Mouse (Mus musculus) kidney, postnatal 14 days (tissue): Measurements from ENCODE around the gene Cdk18.

Source experiments
- DNase-seq: peaks from one replicate; pipeline ENCODE4 v3.0.0; 2022; ENCODE audit warnings: mixed read lengths

Cdk18 gene

DNA sequence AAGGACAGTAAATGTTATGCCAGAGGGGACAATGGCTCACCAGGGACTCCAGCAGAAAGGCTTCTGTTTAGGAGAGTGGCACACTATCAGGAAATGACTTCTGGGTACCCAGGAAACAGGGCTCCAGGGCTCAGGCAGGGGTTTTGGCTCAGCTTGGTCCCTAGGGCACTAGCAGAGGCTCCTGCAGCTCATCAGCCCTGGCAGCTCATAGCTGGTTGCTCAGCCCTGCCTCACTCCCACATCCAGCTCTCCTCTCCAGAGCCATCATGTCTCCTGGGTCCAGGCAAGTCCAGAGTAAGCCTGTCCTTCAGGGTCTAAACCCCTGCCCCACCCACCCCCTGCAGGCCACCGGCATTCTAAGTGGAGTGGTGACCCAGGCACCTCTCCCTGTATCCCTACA, 28.1 kb downstream of the Cdk18 start:
- DNase-seq = no peak

DNA sequence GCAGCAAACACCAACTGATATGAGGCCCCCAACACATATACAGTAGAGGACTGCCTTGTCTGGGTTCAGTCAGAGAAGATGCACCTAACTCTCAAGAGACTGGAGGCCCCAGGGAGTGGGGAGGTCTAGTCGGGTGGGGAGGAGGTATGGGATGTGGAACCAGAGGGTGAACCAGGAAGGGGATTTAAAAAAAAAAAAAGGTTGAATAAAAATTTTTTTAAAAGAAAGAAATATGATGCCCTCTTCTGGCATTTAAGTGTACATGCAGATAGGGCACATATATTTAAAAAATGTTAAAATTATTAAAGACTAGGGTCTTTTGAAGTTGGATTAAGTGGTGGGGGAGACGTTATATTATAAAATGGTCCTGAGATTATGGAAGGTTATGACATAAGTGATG, 30.1 kb downstream of the Cdk18 start:
- no peak for DNase-seq

DNA sequence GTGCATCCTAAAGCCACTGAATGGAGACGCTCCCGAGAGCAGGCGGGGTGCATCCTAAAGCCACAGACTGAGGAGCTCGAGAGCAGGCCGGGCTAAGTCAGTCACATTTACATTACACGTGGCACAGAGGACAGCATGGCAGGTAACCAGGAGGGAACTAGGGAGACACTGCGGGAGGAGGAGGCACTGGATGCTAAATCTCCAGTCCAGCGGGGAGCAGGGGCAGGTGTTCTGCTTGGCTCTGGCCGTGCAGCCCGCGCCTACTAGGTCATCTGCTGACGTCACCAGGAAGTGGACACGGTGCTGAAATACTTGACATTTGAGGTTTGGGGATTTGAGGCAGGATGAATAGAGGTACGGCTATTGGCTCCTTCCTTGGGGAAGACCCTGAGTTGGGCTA, 35.1 kb downstream of the Cdk18 start:
- no peak for DNase-seq

DNA sequence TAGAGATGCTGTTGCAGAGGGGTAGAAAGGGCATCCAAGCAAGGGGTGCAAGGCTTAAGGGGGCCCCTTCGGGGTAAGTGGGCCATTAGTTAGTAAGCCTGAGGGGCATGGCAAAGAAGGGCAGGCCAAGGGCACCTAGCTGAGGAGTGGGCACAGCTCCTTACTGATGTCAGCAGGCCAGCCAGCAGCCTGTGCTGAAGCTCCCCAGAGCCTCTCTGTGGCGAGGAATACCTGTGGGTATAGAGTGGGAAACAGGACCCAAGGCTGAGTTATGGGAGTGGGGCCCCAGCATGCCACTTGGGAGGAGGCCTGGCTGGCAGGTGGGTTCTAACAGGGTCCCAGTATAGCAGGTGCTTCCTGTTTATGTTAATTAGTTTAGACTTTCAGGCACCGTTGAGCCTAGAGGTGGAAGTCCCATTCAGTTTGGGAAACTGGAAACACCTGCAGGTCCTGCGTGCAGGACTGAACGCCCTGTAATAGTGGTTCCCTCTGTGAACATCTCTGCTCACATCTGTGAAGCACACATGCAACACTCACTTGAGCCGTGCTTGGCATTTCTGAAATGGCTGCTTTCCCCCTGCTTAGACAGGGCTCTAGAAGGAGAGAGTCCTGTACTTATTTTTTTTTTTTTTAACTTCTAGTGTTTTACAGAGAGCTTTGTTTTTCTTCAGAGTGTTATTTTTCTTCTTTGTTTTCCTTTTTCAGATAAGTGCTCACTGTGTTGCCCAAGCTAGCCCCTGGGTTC, 37.4 kb downstream of the Cdk18 start:
- no peak for DNase-seq

DNA sequence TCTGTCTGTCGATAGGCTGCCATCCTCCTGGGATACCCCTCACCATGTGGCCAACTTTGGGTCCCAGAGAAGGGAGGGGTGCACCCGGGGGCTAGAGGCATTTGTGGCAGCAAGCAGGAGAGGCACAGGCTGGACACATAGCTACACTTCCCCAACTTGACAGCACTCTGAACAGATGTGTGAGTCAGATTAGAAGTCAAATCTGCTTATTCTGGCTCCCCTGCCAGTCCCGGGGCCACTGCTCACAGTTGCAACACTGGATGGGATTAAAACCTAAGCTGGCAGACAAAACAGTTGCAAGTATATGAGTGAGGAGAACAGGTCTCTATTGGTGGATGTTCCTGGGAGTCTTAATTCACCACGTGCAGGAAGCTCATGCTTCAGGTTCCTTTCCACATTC, 39.7 kb downstream of the Cdk18 start:
- DNase-seq = no peak

DNA sequence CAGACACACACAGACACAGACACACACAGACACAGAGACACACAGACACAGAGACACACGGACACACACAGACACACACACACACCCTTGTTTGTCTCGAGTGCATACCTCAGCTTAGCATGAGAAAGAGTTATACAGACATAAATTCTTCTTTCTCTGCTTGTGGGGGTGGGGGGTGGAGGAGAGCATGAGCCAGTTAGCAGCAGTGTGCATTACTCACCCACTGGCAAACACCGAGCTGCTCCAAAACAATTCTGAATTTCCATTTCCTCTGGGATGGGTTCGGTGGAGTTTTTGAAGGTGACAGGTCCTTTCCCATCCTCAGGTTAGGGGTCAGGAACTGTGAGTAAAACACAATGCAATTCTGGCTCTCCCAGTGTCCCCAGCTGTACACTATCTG, 40.5 kb downstream of the Cdk18 start:
- DNase-seq = no peak

DNA sequence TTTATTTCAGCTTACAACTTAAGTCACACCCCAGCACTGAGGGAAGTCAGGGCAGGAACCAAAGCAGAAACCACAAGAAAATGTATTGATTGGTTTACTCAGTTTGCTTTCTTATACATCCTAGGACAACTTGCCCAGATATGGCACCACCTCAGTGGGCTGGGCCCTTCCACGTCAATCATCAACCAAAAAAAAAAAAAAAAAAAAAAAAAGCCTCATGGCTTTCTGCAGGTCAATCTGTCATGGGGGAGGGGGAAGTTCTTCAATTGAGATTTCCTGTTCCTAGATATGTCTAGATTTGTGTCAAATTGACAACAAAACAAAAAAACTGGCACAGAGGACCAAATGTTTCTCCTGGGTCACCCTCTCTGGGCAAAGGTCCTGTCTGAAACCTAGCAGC, 41.4 kb downstream of the Cdk18 start:
- no peak for DNase-seq

DNA sequence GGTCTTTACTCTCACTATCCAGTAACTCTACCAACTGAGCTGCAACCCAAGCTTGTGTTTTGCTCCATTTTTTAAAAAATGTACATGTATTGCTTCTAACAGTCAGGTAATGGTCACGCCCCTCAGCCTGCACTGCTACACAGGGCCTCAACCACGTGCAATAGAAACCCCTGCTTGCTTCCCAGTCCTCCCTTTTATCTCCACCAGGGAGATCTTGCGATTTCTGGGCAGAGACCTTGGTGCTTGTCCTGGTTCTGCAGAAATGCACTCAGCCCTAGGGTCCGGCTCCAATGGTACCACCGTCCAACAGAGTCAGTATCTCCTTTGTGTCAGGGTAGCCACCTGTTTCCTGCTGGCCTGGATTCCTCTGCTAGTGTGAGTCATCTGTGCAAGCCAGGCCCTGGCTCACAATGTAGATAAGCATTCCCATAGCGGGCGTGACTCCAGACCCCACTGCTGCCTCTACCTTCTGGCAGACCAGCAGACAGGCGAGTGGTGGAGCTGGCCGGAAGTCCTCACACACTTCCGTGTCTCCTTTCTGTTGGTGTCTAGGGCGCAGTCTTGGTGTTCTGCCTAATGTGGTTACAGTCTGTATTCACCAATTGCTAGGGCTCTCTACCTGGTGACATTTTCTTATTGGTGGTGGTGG, 44.0 kb downstream of the Cdk18 start:
- DNase-seq = peak; percentile 38

DNA sequence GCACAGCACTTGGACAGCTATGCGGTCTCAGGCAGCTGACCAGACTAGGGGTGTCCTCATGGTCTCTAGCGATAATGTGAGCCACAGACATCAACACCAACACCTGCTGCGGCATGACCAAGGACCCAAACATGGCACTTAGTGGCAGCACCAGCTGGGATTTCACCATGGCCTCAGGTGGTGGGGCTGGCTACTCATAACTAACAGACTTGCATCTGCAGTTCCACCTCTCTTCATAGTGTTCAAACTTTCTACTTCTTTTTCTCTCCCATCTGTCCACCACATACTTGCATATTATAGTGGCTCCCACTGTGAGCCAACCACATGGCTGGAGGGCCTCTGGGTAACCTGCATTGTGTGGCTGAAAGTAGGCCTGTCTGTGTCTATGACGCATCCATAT, 46.2 kb downstream of the Cdk18 start:
- DNase-seq = no peak

DNA sequence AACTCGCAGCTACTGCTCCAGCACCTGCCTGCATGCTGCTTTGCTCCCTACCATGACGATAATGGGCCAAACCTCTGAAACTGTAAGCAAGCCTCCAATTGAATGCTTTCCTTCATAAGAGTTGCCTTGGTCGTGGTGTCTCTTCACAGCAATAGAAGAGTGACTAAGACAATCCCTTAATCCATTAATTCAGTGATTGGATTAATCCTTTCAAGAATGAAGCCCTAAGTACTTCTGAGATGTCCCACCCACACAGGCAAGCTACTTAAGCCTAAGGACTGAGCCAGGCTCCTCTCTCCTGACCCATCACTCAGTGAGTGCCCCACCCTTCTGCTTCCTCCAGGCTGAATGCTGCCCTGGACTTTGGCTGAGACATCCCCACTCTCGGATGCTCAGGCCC, 49.2 kb downstream of the Cdk18 start:
- DNase-seq = no peak

DNA sequence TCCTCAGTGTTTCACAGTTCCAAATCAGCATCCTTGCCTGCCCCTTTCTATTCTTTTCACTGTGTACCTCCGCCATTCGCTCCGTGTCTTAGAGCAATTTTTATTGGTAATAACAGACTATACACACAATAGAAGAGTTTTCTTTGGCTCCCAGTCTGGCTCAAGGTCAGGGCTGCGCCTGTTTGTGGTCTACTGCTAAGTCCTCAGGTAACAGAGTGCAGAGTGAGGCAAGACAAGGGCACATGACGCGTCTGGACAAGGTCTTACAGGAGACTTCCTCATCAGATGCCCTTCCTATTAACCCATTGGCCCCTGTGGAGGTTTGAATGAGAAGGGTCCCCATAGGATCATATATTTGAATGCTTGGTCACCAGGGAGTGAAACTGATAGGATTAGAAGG, 49.7 kb downstream of the Cdk18 start:
- DNase-seq = no peak

DNA sequence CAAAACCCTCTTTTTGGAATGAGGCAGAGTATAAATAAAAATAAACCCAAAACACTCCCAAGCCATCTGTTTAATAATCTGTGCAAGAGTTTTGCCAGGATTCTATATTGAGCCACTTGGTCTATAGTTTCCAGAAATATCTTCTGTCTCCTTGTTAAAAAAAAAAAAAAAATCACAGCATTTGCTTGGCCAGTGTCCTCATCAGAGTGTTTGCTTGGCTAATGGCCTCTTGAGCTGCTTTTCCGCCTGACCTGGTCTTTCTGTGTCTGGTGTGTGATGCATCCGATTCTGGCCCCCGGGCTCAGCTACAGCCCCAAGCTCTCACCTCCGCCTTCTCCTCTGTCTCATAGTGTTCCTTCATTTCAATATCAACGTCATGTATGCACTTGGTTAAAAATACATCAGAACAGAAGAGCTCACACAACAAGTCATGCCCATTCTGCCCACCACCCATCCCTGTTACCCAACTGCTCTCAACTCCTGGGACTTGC, 51.3 kb downstream of the Cdk18 start:
- DNase-seq = no peak

DNA sequence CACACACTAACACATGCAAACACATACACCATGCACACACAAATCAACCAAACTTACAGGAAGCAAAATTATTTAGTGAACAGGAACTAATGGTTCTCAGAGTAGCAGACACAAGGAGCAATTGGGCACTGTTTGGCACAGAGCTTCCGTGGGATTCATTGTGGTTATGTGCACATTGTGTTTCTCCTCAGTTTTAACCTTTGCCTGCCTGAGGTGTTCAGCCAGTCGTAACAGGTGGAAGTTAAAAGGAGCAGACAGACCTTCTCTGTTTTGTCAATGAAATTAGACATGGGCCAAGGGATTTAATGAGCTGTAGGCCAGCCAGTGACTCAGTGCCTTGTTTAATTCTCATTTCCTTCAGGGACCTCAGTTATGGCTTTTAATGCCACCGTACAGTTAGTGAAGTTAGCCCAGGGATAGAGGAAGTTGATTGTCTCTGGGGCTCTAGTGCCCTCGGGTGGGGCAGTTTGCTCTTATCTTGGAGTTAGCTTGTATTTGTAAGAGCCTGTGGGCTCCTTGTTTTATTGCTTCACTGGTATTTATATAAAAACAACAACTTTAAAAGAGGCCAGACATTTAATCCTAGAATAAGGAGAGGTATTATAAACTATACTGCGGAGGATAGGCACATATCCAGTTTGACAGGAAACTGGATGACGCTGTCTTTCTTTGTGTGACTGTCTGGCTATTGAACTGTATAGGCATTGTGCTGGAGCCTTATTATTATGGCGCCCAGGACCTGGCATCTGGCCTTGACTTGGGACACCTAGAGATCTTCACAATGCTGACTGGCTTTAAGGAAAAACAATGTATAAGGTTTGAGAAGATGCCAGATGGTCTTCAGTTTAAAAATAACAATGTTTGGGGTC, 54.1 kb downstream of the Cdk18 start:
- DNase-seq = no peak

DNA sequence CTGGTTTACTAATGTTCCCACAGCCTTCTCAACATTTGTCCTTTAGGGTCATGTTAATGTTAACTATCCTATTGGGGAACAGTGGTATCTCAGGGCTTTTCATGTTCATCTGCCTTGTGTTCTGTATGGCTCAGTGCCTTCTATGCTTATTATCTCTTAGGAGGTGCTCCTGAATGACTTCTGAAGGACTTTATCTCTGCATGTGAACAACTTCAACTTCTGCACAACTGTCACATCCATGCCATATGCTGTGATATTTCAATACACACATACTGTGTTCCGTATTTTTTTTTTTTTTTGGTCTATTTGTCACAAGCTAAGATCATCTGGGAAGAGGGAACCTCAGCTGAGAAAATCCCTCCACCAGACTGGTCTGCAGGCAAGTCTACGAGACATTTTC, 61.1 kb downstream of the Cdk18 start:
- no peak for DNase-seq

DNA sequence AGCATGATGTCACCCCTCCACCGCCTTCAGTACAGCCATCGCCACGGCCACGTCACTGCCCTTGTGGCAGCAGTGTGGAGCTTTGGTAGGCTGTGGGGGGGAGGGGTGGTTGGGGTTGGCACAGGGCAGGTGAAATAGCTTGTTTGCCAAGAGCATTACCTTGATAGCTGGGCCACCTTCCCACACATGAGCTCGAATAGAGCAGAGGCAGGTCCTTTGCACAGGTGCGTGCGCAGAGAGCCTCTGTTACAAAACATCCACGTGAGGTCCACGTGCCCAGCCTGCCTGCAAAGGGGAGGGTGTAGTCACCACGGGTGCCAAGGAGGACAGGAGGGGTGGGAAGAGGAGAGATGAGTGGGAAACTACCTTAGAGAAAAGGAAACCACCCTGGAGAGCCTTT, 63.9 kb downstream of the Cdk18 start:
- DNase-seq = peak; percentile 70

DNA sequence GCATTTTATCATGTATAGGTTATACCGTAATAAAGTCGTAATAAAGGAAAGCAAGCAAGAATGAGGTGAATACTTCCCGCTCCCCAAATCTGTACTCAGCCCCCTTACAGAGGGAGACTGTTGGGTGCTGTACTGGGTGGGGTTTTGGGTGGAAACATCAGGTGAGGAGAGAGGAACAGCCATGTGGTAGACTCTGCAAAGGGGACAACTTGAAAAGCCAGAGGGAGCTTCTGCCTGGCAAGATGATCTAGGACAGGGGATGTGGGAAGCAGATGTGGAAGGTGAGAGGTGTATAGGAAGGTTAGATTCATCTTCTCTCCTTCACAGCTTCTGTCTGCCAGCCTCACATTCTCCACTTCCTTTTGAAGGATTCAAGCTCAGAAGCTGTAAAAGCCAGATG, 68.8 kb downstream of the Cdk18 start:
- DNase-seq = no peak

DNA sequence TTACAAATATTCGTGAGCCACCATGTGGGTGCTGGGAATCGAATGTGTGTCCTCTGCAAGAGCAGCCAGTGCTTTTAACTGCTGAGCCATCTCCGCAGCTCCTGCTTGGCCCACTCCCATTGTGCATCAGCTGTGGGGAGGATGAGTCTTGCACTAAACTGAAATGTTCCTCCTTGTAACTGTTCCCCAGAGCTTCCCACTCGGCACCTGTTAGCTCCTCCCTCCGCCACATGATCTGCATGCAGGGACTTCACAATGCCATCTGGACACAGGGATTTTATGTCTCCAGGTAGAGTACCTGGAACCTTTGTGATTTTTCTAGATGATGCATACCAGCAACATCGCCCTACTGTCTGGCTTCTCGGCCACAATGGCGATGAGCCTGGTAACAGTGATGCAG, 70.0 kb downstream of the Cdk18 start:
- no peak for DNase-seq

DNA sequence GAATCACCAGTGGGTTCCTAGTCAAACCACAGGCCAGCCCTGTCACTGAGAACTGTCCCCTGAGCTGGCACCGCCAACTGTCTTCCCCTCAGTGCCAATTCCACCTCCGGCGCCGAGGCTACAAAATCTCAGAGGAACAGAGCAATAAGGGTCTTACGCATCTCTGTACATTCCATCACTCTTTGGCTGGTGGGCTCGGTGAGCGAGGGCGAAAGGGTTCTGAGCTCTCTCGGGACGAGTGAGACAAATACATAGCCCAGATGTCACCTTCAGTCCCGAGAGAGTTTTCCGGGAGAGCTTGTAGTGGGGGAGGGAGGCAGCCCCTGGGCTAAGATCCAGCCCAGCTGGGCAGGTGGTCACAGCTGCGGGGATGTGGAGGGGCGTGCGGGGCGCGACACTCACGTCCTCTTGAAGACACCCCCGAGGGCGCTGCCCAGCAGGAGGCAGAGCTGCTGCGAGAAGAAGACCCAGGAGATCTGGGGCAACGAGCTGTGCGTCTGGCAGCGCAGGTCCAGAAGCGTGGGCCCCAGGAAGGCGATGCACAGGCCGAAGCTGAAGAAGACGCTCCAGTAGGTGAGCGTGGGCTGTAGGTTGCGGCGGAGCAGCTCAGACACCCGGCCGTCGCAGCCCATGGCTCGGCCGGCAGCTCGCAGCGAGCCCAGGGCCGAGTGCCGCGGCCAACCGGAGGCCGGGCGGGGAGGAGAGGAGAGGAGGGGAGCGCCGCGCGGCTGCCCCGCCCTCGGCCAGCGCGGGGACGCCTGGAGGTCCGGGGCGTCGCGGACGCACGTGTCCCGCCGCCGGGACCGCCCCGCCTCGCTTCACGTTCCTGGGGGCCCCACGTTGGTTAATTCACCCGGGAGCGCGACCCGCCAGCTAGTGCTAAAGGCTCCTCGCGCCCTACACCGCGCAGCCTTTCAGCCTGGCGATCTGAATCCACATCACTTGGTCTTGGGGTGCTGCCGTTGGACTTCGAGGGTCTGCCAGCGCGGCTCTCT, 71.9 kb downstream of the Cdk18 start, which contains the start of gene Mfsd4a:
Gene Mfsd4a, minus strand, starts transcription at position 802 of the 995 bp plus-strand sequence.
- DNase-seq = peak; percentile 73

DNA sequence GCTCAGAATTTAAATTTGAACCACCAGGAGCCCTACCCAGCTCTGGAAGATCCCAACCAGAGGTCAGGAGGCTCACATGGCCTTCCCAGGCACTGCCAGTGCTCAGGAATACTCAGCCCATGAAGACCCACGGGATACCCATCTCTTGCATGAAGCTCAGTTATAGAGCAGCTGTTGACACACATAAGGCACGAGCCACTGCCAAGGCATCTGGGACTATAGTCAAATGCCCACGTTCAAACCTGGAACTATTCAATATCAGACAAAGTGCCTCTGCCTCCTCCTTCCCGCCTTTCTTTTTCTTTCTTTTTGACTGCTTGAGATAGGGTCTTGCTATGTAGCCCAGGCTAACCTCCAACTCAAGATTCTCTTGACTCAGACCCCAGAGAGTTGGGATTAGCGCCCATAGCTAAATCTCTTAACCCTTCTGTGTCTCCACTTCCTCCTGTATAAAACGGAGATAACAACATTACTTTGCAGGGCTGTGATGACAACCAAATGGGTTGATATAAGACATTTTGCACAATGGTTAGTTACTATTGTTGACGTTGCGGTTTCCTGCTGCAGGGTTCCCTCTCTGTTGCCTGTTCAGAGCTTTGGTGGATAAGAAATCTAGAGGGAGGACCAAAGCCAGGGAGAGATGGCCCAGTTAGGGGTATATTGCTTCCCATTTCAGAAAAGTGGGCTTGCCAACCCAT, 73.9 kb downstream of the Cdk18 start:
- DNase-seq = no peak

DNA sequence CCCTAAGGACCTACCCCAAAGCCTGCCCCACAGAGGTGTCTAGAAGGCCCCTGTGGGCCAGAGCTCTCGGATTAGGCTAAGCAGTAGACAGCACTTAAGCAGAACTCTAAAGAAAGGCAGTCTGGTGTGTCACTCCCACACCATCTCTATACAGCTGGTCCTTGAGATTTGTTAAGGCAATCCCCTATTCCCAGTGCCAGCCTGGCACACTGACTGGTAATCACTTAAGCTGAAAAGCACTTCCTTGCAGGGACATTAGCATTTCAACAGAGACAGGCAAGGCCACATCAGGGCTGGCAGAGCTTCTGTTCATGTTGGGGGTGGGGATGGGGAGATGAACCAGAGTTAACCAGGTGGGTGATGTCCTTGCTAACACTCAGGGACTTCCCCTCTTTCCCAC, 74.5 kb downstream of the Cdk18 start:
- no peak for DNase-seq

DNA sequence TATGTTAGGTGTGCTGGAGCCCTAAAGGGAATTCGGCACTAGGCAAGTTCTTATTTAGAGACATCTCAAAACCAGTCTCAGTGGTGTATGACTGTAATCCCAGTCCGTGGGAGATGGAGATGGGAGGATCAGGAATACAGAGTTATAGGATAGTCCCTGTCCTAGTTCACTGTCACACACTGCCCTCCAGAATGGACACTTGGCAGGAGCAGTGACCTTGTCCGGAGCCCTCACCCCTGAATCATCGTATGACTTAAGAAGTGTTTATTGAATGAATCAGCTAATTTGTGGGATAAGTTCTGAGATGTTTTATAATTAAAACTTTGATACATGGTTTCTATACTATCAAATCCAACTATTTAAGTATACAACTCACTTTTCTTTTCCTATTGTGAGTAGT, 76.4 kb downstream of the Cdk18 start:
- no peak for DNase-seq
